Mouse (Mus musculus) CH12.LX (cell line): ENCODE data around the gene Htra3. TPM values are rescaled to one million over a fixed set of nuclear protein-coding genes. Genes with fewer than 3 reads are reported as not detected.

Experiments used
- DNase-seq: peaks from one replicate; pipeline ENCODE4 v3.0.0-alpha.2; 2013; ENCODE audit errors: extremely low read depth
- H3K27ac ChIP-seq: 2 replicates; pipeline ENCODE4 v1.5.1; 2012; ENCODE audit warnings: low read depth, mild to moderate bottlenecking, control low read depth, moderate library complexity; ENCODE audit not compliant: insufficient read depth
- H3K27me3 ChIP-seq: replicated peaks from 2 replicates; pipeline ENCODE3; 2012; ENCODE audit warnings: inconsistent platforms
- H3K36me3 ChIP-seq, 2 experiments: replicated peaks in 1 of 2; 2 replicates each; pipeline versions ENCODE3 to v1.6.1; 2012; ENCODE audit warnings: inconsistent platforms in 1 of 2, low read length in 1 of 2, mild to moderate bottlenecking in 1 of 2, mixed read lengths in 1 of 2, moderate library complexity in 1 of 2; ENCODE audit not compliant: control insufficient read depth in 1 of 2, insufficient read depth in 1 of 2
- H3K4me1 ChIP-seq, 2 experiments: 2 replicates each; pipeline ENCODE4 v1.6.1; 2012; ENCODE audit warnings: inconsistent platforms in 1 of 2, moderate library complexity in 1 of 2; ENCODE audit not compliant: insufficient read depth in 2 of 2, control insufficient read depth in 1 of 2
- H3K4me2 ChIP-seq: 2 replicates; pipeline ENCODE4 v1.6.1; 2012; ENCODE audit warnings: low read depth, mild to moderate bottlenecking, control low read depth; ENCODE audit not compliant: poor library complexity, insufficient read depth, severe bottlenecking
- H3K4me3 ChIP-seq, 3 experiments: fragments of 150-350 bp in 1 of 3; sonication (generic) in 1 of 3; replicated peaks in 1 of 3; 2 replicates each; pipeline versions ENCODE3 to v1.5.1; 2011 to 2012; ENCODE audit warnings: low read depth in 2 of 3, low read length in 2 of 3, mild to moderate bottlenecking in 2 of 3, moderate library complexity in 2 of 3, control low read depth in 1 of 3, improper control_type of control experiment in 1 of 3, inconsistent platforms in 1 of 3, mixed read lengths in 1 of 3; ENCODE audit not compliant: poor library complexity in 1 of 3
- H3K79me2 ChIP-seq: replicated peaks from 2 replicates; pipeline ENCODE4 v1.6.1; 2012; ENCODE audit warnings: mild to moderate bottlenecking, moderate library complexity; ENCODE audit not compliant: control insufficient read depth, poor library complexity, insufficient read depth, severe bottlenecking; ENCODE audit errors: extremely low read depth
- H3K9ac ChIP-seq: 2 replicates; pipeline ENCODE4 v1.6.1; 2012; ENCODE audit warnings: low read depth, mild to moderate bottlenecking, control low read depth, moderate library complexity; ENCODE audit not compliant: insufficient read depth
- H3K9me3 ChIP-seq: replicated peaks from 2 replicates; pipeline ENCODE3; 2012; ENCODE audit warnings: low read length, inconsistent platforms, mixed read lengths
- CHD1 ChIP-seq: IDR thresholded peaks from 2 replicates; pipeline ENCODE4 v1.6.1; 2012; ENCODE audit warnings: low read depth, low read length, improper control_type of control experiment, inconsistent platforms
- CTCF ChIP-seq, 2 experiments: IDR thresholded peaks in 1 of 2; conservative IDR thresholded peaks in 1 of 2; 2 replicates each; pipeline ENCODE4 v1.5.1; 2011 to 2012; ENCODE audit warnings: low read depth in 2 of 2, low read length in 2 of 2, improper control_type of control experiment in 1 of 2, inconsistent platforms in 1 of 2, mild to moderate bottlenecking in 1 of 2, moderate library complexity in 1 of 2
- E2F4 ChIP-seq: IDR thresholded peaks from 2 replicates; pipeline ENCODE4 v1.6.1; 2011; ENCODE audit warnings: low read depth, low read length, improper control_type of control experiment; ENCODE audit not compliant: insufficient replicate concordance
- EP300 ChIP-seq: IDR thresholded peaks from 2 replicates; pipeline ENCODE4 v1.6.1; 2011; ENCODE audit warnings: low read length, improper control_type of control experiment
- ETS1 ChIP-seq: conservative IDR thresholded peaks from 2 replicates; pipeline ENCODE4 v1.6.1; 2012; ENCODE audit warnings: low read depth, mild to moderate bottlenecking, inconsistent platforms, low read length, improper control_type of control experiment, moderate library complexity
- GABPA ChIP-seq: IDR thresholded peaks from 2 replicates; pipeline ENCODE4 v1.6.1; 2012; ENCODE audit warnings: low read depth, low read length, improper control_type of control experiment, inconsistent platforms; ENCODE audit not compliant: insufficient replicate concordance
- HCFC1 ChIP-seq: IDR thresholded peaks from 2 replicates; pipeline ENCODE4 v1.6.1; 2012; ENCODE audit warnings: low read depth, mild to moderate bottlenecking, inconsistent platforms, low read length, improper control_type of control experiment
- JUN ChIP-seq: IDR thresholded peaks from 2 replicates; pipeline ENCODE4 v1.6.1; 2011; ENCODE audit warnings: low read depth, mild to moderate bottlenecking, low read length, improper control_type of control experiment, moderate library complexity; ENCODE audit not compliant: insufficient read depth
- KAT2A ChIP-seq: IDR thresholded peaks from 2 replicates; pipeline ENCODE4 v1.6.1; 2012; ENCODE audit warnings: low read length, improper control_type of control experiment, inconsistent platforms; ENCODE audit not compliant: insufficient replicate concordance
- MAFK ChIP-seq: IDR thresholded peaks from 2 replicates; pipeline ENCODE4 v1.6.1; 2011; ENCODE audit warnings: low read length, improper control_type of control experiment; ENCODE audit not compliant: insufficient replicate concordance
- MAX ChIP-seq: IDR thresholded peaks from 2 replicates; pipeline ENCODE4 v1.6.1; 2011; ENCODE audit warnings: low read length, improper control_type of control experiment
- NRF1 ChIP-seq: IDR thresholded peaks from 2 replicates; pipeline ENCODE4 v1.6.1; 2014; ENCODE audit warnings: low read depth, mild to moderate bottlenecking, inconsistent platforms, low read length, improper control_type of control experiment, moderate library complexity
- PAX5 ChIP-seq: IDR thresholded peaks from 2 replicates; pipeline ENCODE4 v1.6.1; 2012; ENCODE audit warnings: low read length, inconsistent platforms, mixed read lengths
- POLR2A ChIP-seq: IDR thresholded peaks from 2 replicates; pipeline ENCODE4 v1.6.1; 2011; ENCODE audit warnings: low read depth, mild to moderate bottlenecking, improper control_type of control experiment, low read length
- POLR2AphosphoS2 ChIP-seq: IDR thresholded peaks from 2 replicates; pipeline ENCODE4 v1.6.1; 2011; ENCODE audit warnings: low read depth, low read length, improper control_type of control experiment
- RAD21 ChIP-seq: IDR thresholded peaks from 2 replicates; pipeline ENCODE4 v1.6.1; 2011; ENCODE audit warnings: low read depth, mild to moderate bottlenecking, low read length, improper control_type of control experiment, moderate library complexity
- RCOR1 ChIP-seq: conservative IDR thresholded peaks from 2 replicates; pipeline ENCODE4 v1.6.1; 2012; ENCODE audit warnings: low read depth, mild to moderate bottlenecking, inconsistent platforms, low read length, improper control_type of control experiment
- SMC3 ChIP-seq: IDR thresholded peaks from 2 replicates; pipeline ENCODE4 v1.6.1; 2011; ENCODE audit warnings: low read depth, low read length, improper control_type of control experiment
- TCF12 ChIP-seq: IDR thresholded peaks from 2 replicates; pipeline ENCODE4 v1.6.1; 2014; ENCODE audit warnings: low read depth, mild to moderate bottlenecking, inconsistent platforms, low read length, improper control_type of control experiment
- USF1 ChIP-seq: IDR thresholded peaks from 2 replicates; pipeline ENCODE4 v1.6.1; 2014; ENCODE audit warnings: low read depth, mild to moderate bottlenecking, inconsistent platforms, low read length, improper control_type of control experiment
- USF2 ChIP-seq: conservative IDR thresholded peaks from 2 replicates; pipeline ENCODE4 v1.6.1; 2011; ENCODE audit warnings: low read depth, low read length, improper control_type of control experiment
- ZC3H11A ChIP-seq: IDR thresholded peaks from 2 replicates; pipeline ENCODE4 v1.6.1; 2012; ENCODE audit warnings: low read depth, mild to moderate bottlenecking, inconsistent platforms, low read length, improper control_type of control experiment
- ZMIZ1 ChIP-seq: IDR thresholded peaks from 2 replicates; pipeline ENCODE4 v1.6.1; 2012; ENCODE audit warnings: low read depth, mild to moderate bottlenecking, inconsistent platforms, low read length, improper control_type of control experiment
- ZNF384 ChIP-seq: IDR thresholded peaks from 2 replicates; pipeline ENCODE4 v1.6.1; 2012; ENCODE audit warnings: low read depth, low read length, improper control_type of control experiment, inconsistent platforms
- dilution Hi-C: fragments of 300-500 bp; cut with MboI; formaldehyde crosslinking; loops from 2 replicates; pipeline ENCODE4 v1.14.3; 2020; ENCODE audit warnings: low sequenced_read_pairs; ENCODE audit not compliant: extremely low pct_unique_long_range_greater_than_20kb, extremely low pct_ligation_motif_present
- in situ Hi-C: fragments of 300-500 bp; cut with MboI; formaldehyde crosslinking; loops from 3 replicates; pipeline ENCODE4 v1.14.3; 2019; ENCODE audit warnings: low sequenced_read_pairs, low pct_ligation_motif_present, low pct_unique_long_range_greater_than_20kb, mixed read lengths
- polyA plus RNA-seq: library from polyadenylated mRNA; unstranded; fragments of >175 nt; gene quantifications from 2 replicates; pipeline ENCODE4 v1.2.1, GENCODE M21; 2012; ENCODE audit warnings: low read depth; ENCODE audit not compliant: insufficient read length
- total RNA-seq, 2 experiments: library from RNA; depleted of rRNA; stranded (reverse); fragments of 300-350 nt in 1 of 2; fragments of >200 nt in 1 of 2; gene quantifications; 2 replicates each; pipeline ENCODE4 v1.2.3; 2012 to 2014

Gene Htra3
- total and polyA plus RNA-seq, 3 experiments, result not detected

- no peak for TF ChIP-seq CTCF (conservative IDR thresholded peaks at IDR 0.05 in 1 of 2, IDR thresholded peaks at IDR 0.05 in 1 of 2; ENCODE audit: low read depth in 2 of 2, low read length in 2 of 2)
- no peak for TF ChIP-seq SMC3
- peak; percentile 18; the same call in 1 of the 2 replicates for TF ChIP-seq ETS1
Measured at GRCm38 (mm10) chr5:35687098-35687497, 7.5 kb upstream of the Htra3 start (continued).

GRCm38 (mm10) chr5:35686336-35686735 lies 6.8 kb upstream of the Htra3 start:
- no peak overlapping the region for H3K27ac ChIP-seq
- no peaks in the 10 kb centered on the region for H3K9me3 ChIP-seq
- dilution Hi-C loops, result no loop called here
- H3K4me1 ChIP-seq, result peaks cover 16 to 25% of the 10 kb centered on the region in 2 experiments
- H3K27me3 ChIP-seq, result peaks cover 22% of the 10 kb centered on the region
- H3K4me2 ChIP-seq, result no peak overlapping the region
- in situ Hi-C loops, result no loop called here
- H3K9ac ChIP-seq, result no peak overlapping the region
- TF ChIP-seq POLR2AphosphoS2 (no peak), E2F4 (no peak), USF2 (no peak), MAX (no peak), TCF12 (no peak), EP300 (no peak), CHD1 (no peak), USF1 (no peak), RCOR1 (no peak), JUN (no peak), HCFC1 (no peak), CTCF (conservative IDR thresholded peaks at IDR 0.05 in 1 of 2, IDR thresholded peaks at IDR 0.05 in 1 of 2; ENCODE audit: low read depth in 2 of 2, low read length in 2 of 2) (no peak), ETS1 (no peak), GABPA (no peak), ZC3H11A (no peak), PAX5 (no peak), RAD21 (no peak), KAT2A (no peak)
- TF ChIP-seq, all 38 proteins: peak for 0
- no peaks in the 10 kb centered on the region for H3K79me2 ChIP-seq
- no peak for DNase-seq
- no peak overlapping the region for H3K4me3 ChIP-seq
- no peaks in the 10 kb centered on the region for H3K36me3 ChIP-seq

- in situ Hi-C loops, result no loop called here
- dilution Hi-C loops, result no loop called here
- Histone ChIP-seq H3K27me3 (peaks cover 23% of the 10 kb centered on the region), H3K79me2 (no peaks in the 10 kb centered on the region), H3K27ac (no peak overlapping the region), H3K4me2 (no peak overlapping the region), H3K9ac (no peak overlapping the region), H3K36me3 (no peaks in the 10 kb centered on the region), H3K9me3 (no peaks in the 10 kb centered on the region), H3K4me3 (no peak overlapping the region), H3K4me1 (peaks cover 16 to 25% of the 10 kb centered on the region in 2 experiments)
- TF ChIP-seq CHD1, result no peak
- TF ChIP-seq ZMIZ1, result no peak
- TF ChIP-seq ZNF384, result no peak
- TF ChIP-seq NRF1, result no peak
- no peak for TF ChIP-seq MAFK
- TF ChIP-seq TCF12, result no peak
- TF ChIP-seq POLR2A, result no peak
- no peak for DNase-seq
Measured at GRCm38 (mm10) chr5:35685079-35685478, 5.5 kb upstream of the Htra3 start.
